Mouse (Mus musculus): ENCODE measurements around the gene Disp1.

DNA sequence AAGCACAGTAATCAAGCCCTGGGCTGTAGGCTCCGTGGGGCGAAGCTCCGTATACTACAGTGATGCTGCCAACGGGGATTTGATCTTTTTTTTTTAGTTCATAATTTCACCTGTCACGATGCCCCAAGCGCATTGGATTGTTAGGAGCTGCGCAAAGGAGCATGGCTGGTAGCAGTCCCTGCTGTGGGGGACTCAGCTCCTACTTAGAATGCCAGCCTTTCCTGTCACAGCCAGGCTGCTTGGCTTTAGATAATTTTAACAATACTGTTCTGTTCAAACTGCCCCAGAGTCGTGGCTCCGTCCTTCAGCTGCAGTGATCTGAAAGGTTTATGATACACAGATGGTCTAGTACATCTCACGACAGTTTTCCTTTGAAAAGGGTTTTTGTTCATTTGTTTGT, 29.9 kb downstream of the Disp1 start:
- no peak for TF ChIP-seq CTCF (IDR thresholded peaks at IDR 0.05; ENCODE audit: control insufficient read depth, insufficient read depth, insufficient read length)
- no peak for TF ChIP-seq MYOD1 (IDR thresholded peaks at IDR 0.05; ENCODE audit: control insufficient read depth, insufficient read length, low read depth)
- TF ChIP-seq CEBPB (IDR thresholded peaks at IDR 0.05; ENCODE audit: low read depth), result no peak
- TF ChIP-seq MAX (IDR thresholded peaks at IDR 0.05), result no peak
- no peak for TF ChIP-seq MYOG (IDR thresholded peaks at IDR 0.05; ENCODE audit: control insufficient read depth, extremely low read depth, insufficient read length)
- TF ChIP-seq USF1 (IDR thresholded peaks at IDR 0.05; ENCODE audit: low read depth), result no peak
- TF ChIP-seq FOSL1 (IDR thresholded peaks at IDR 0.05; ENCODE audit: insufficient read depth, low read length, poor library complexity, severe bottlenecking), result no peak

Data from C2C12 (cell line).